Mouse (Mus musculus): ENCODE measurements at regions not wholly inside any gene's neighbourhood (a gene's known extent, or its start where the extent isn't known, plus 50 kb on each side); places are given as distances from the start of the nearest gene placed in this dataset.

DNA sequence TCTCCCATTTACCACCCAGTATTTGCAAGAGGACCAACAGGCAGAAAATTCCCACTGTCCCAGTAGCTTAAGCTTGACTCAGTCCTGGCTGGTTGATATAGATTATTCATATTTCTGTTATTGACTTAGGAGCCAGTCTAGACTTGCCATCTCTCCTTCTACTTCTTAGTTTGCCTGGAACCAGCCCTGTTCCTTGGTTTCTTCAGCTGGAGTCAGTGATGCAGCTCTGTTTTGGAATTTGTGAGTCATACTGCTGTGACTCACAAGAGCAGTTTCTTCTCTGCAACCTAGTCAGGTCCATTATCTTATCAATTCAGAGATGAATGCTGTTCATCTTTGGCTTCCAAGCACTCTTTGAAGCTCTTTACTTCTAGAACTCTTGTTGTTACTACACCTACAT, 69.7 kb upstream of the Snx7 start:
- TF ChIP-seq EP300 (IDR thresholded peaks at IDR 0.05) = no peak
- no peak for TF ChIP-seq CTCF (IDR thresholded peaks at IDR 0.05)

Measured in lung, postnatal 0 days (tissue).